Mouse (Mus musculus) cortical plate, adult 2 months (tissue): ENCODE results near the gene Gm10681. TPM values are rescaled to one million over a fixed set of nuclear protein-coding genes. Genes with fewer than 3 reads are reported as not detected.
"Not testable (repeated sequence)": the region's sequence is repeated elsewhere in the genome, so short reads cannot be mapped to it uniquely, and the experiment has no call there.

Source experiments
- H3K27ac ChIP-seq: fragments of 200-500 bp; 2 replicates; pipeline ENCODE4 v1.5.1; 2012; ENCODE audit warnings: low read length, control low read depth, inconsistent platforms; ENCODE audit not compliant: insufficient read depth
- H3K4me1 ChIP-seq: fragments of 200-500 bp; 2 replicates; pipeline ENCODE4 v1.6.1; 2011; ENCODE audit warnings: low read length; ENCODE audit not compliant: control insufficient read depth, insufficient read depth
- H3K4me3 ChIP-seq: fragments of 200-500 bp; 2 replicates; pipeline ENCODE4 v1.5.1; 2011; ENCODE audit warnings: mild to moderate bottlenecking, low read length, control low read depth; ENCODE audit not compliant: insufficient read depth
- CTCF ChIP-seq: fragments of 200-500 bp; IDR thresholded peaks from 2 replicates; pipeline ENCODE4 v1.5.1; 2011; ENCODE audit warnings: mild to moderate bottlenecking, control low read depth, low read length; ENCODE audit not compliant: insufficient read depth; ENCODE audit errors: extremely low read depth
- POLR2A ChIP-seq: fragments of 200-500 bp; IDR thresholded peaks from 2 replicates; pipeline ENCODE4 v1.6.1; 2011; ENCODE audit warnings: mild to moderate bottlenecking, low read length, control low read depth; ENCODE audit not compliant: insufficient read depth; ENCODE audit errors: extremely low read depth
- polyA plus RNA-seq: library from polyadenylated mRNA; depleted of rRNA; stranded (reverse); fragments of >200 nt; gene quantifications from 2 replicates; pipeline ENCODE4 v1.2.3, GENCODE M21; 2012; rRNA removed

Gm10681 gene
- polyA plus RNA-seq, result not detected in 2 replicates

DNA sequence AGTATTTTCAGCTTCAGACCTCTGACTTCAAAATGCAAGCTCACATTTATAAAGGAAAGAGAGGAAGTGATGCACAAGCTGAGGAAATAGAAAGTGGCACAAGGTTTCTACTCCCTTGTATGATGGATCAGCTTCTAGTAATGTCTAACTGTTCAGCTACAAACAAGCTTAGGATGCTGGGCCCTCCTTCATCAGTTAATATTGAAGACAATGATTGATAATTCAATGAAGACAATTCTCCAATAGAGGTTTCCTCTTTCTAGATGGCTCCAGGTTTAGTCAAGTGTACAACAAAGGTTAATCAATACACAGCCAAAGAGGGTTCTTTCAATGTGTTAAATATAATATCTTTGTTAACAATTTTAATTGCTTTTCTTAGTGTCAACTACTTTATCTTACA is at the start of gene Gm10681:
Gene Gm10681, minus strand, starts transcription at position 101 of the 400 bp plus-strand sequence.
- TF ChIP-seq CTCF (no peak), POLR2A (no peak)
- no peaks in the 10 kb centered on the region for H3K4me1 ChIP-seq

DNA sequence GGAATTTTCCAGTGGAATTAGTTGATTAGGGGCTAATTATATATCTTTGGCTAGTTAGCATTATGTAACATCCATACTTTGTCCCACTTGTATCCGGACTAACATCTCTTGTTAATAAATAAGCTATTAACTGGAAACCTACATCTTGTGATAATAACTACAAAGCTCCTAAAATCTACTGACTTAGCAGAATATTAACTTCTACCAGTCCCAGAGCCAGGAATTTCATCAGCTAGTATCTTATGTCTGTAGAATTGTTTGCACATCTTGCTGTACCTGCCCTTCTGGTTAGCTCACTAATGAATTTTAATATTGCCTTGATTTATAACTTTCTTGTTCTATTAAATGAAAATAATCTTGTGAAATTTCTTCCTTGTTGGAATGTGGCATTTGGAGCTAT is 46.5 kb upstream of the Gm10681 start:
- TF ChIP-seq CTCF, result no peak
- no peak for TF ChIP-seq POLR2A
- no peak overlapping the region for H3K4me3 ChIP-seq
- H3K4me1 ChIP-seq, result no peaks in the 10 kb centered on the region
- no peak overlapping the region for H3K27ac ChIP-seq

More for the DNA sequence above, at the start of gene Gm10681:
- H3K4me3 ChIP-seq, result no peak within 1 kb of the TSS
- no peak within 1 kb of the TSS for H3K27ac ChIP-seq

DNA sequence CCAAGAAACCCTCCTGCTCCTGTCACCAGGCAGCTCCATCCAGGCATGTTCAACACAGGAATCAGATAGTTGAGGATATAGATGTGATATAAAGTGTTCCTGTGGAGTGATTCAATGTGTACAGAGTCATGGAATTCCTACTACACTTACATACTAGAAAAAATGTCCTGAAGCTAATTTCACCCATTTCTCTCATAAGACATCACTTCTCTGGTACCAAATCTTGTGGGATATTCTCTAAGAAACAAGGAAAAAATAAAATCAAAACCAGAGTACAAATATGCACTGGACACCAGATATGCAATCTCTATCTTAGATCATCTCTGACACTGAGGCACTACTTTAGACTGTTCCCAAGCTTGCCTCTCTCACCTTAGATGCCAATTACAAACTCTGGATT is 41.5 kb upstream of the Gm10681 start, which contains the start of gene Hsd3b5:
Gene Hsd3b5, minus strand, starts transcription at position 101 of the 400 bp plus-strand sequence.
- no peak within 1 kb of the TSS for H3K27ac ChIP-seq
- TF ChIP-seq POLR2A (no peak), CTCF (no peak)
- no peaks in the 10 kb centered on the region for H3K4me1 ChIP-seq
- H3K4me3 ChIP-seq, result no peak within 1 kb of the TSS

DNA sequence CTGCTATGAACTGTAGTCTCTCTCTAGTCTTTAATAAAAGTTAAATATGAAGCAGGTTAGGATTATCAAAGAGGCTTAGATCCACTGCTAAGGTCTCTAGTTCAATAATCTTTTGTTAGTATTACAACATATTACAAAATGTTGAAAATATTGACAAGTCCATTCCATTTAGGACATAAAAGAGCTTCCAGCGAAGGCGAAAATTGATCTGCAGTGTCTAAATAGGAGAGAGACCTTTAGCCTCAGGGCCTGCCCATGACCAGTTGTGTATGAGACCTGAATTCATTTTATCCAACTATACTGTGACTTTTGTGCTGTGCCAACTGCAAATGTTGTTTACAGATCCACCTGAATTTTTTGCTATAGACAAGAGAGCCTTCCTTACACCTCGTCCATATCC is 41.0 kb upstream of the Gm10681 start:
- TF ChIP-seq POLR2A (no peak), CTCF (no peak)
- no peak overlapping the region for H3K4me3 ChIP-seq
- no peak overlapping the region for H3K27ac ChIP-seq
- H3K4me1 ChIP-seq, result no peaks in the 10 kb centered on the region

DNA sequence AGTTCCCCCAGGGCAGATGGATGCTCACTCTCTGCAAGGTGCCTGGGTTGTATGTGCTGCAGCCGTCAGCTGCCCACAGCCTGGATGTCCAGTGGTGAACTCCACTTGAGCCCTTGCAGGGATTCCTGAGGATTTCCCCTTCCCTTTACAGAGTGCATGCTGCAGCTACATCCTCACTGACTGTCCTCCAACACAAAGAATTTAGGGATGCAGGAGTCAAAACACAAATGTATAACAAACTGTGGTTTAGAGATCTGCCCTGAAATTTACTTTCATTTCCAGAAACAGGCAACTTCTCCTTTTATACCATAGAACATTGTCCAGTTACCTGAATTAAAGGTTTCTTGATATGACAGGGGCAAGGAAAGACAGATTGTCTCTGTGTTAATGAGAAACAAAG is 28.2 kb upstream of the Gm10681 start:
- not testable (repeated sequence) for H3K4me3 ChIP-seq, H3K27ac ChIP-seq, H3K4me1 ChIP-seq

DNA sequence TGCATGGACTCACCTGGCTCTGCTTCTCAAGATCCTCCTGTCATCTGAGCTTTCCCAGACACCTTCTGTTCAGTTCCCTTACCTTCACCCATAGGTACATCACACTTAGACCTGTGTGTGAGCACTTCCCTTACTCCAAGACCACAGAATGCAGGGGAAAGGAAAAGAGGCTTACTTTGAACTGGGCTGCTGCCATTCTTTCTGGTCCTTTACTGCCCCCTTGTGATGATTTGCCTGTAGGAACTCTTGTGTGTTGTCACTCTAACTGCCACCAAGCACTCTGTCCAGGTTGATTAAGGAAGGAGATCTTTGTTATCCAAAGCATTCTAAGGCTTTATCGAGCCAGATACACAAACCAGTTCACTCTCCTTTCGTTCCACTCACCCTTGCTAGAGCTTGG is 27.6 kb upstream of the Gm10681 start:
- H3K4me3 ChIP-seq, H3K27ac ChIP-seq, H3K4me1 ChIP-seq: not testable (repeated sequence)

DNA sequence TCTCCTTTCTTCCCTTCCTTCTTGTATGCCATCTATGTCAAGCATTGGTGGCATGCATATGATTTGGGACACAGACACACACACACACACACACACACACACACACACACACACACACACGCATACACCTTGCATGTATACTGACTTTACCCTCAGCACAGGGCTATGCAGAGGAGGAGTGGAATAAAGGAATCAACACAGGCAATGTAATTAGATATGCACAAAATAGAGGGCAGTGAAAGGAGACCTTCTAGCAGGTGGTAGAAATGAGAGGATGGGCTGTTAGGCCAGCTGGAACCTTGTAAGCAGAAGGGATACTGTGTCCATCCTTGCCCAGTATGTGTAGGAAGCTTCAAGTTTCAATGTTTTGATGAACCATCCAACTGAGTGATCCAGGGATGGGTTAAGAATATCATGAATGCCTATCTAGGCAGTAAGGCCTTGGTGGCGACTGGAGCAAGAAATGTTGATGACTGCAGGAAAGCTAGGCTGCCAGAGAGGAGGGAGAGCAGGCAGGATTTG is 25.9 kb upstream of the Gm10681 start:
- not testable (repeated sequence) for H3K4me1 ChIP-seq, H3K27ac ChIP-seq, H3K4me3 ChIP-seq

DNA sequence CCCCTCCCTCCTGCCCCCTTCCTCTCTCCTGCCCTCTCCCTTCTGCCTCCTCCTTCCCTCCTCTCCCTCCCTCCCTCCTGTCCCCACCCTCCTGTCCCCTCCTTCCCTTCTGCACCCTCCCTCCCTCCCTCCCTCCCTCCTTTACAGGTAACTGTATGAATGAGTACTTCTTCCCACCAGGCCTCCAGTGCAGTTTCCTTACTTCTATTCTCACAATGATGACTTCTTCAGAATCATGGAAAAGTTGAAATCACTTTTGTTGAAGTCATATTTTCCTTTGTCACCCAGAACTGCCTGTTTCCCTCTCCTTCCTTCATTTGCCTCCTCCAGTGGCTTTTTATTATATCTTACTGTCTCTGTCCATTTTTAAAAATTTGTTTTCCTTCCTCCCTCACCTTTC is 25.4 kb upstream of the Gm10681 start:
- no peaks in the 10 kb centered on the region for H3K4me1 ChIP-seq
- no peak overlapping the region for H3K27ac ChIP-seq
- no peak for TF ChIP-seq CTCF
- TF ChIP-seq POLR2A, result no peak
- no peak overlapping the region for H3K4me3 ChIP-seq

DNA sequence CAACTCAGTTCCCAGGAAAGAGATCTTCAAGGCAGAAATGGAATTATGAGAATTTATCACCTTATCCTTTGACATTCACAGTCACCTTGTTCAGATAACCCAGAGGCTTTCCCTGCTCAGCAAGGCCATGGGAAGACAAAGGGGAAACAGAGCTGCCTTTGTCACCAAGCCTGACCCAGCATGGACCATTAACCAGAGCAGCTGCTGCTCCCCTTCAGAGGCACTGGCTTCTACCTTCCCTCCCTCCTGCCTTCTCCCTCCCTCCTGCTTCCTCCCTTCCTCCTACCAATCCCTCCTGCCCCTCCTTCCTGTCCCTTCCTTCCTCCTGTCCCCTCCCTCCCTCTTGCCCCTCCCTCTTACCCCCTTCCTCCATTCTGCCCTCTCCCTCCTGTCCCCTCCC is 24.9 kb upstream of the Gm10681 start:
- not testable (repeated sequence) for H3K4me1 ChIP-seq, H3K4me3 ChIP-seq, H3K27ac ChIP-seq

DNA sequence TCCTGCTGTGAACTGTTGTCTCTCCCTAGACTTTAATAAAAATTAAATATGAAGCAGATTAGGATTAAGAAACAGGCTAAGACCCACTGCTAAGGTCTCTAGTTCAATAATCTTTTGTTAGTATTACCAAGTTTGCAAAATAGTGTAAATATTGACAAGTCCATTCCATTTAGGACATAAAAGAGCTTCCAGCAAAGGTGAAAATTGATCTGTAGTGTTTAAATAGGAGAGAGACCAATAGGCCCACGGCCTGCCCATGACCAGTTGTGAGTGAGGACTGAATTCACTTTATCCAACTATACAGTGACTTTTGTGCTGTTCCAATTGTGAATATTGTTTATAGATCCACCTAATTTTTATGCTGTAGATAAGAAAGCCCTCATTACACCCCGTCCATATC is 886 bp downstream of the Gm10681 start:
- Histone ChIP-seq H3K27ac (no peak overlapping the region), H3K4me1 (no peaks in the 10 kb centered on the region), H3K4me3 (no peak overlapping the region)
- TF ChIP-seq POLR2A, result no peak
- no peak for TF ChIP-seq CTCF

DNA sequence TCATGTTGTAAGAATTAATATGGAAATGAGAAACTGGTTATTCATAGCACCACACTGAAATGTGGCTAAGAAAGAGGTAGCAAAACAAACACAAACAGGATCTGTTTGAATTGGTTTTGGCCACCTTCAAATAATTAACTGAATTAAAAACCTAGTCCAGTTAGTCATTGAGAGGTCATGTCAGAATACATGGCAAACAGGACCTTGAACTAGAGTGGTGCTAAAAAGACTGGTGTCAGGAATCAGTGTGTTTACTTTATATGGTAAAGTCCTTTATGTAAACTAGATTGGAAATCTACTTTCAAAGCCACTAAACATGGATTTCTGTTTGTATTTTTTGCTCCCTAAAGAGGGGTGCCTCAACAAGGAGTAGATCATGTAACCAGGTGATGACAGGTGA is 6.0 kb downstream of the Gm10681 start:
- H3K4me1 ChIP-seq, H3K4me3 ChIP-seq, H3K27ac ChIP-seq: not testable (repeated sequence)

DNA sequence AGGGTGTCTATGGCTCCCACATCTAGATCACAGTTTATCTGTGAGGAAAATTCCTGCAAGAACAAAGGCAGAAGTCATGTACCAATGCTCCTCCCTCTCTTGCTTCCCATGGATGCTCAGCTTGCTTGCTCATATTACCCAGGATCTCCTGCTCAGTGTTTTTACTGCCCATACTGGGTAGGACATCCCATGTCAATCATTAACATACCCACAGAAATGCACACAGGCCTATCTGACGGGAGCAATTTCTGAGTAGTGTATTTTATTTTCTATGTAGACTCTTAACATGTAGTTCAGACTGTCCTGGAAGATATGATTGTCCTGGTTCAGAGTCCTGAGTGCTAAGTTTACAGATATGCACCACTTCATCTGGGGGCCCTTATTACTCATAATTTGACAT is 6.4 kb downstream of the Gm10681 start:
- H3K27ac ChIP-seq, H3K4me1 ChIP-seq, H3K4me3 ChIP-seq: not testable (repeated sequence)

DNA sequence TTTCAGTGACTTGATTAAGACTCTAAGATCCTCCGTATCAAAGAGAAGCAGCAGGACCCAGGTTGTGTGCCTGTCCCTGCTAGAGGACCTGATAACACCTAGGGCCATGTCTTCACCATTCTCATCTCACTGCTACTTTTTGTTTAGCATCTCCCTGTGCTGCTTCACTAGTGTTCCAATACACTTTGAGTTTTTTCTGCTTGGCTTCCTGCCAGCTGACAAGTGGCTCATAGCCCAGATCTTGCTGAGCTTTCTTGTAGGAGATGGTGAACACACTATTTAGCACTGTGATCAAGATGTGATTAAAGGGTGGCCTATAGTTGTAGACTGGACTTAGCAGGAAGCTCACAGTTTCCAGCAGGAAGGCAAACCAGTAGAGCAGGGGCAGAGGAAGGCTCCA is 7.6 kb downstream of the Gm10681 start:
- not testable (repeated sequence) for H3K4me3 ChIP-seq, H3K4me1 ChIP-seq, H3K27ac ChIP-seq

DNA sequence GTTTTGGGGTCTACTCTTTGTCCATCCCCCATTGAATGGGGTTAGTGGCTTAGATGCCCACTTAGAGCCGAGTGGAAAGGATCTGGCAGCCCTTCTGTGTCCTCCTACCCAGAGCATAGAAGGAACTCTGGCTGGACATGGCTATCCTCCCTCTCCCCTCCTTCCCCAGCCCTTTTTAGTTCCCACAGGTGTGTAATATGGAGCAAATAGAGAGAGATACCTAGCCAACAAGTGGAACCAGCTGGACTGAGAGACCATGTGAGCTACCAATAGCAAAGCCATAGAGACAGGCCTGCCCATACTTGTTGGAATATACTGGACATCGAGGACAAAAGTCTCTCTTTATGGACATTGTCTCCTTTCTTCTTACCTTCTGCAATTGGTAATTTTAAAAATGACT is 20.9 kb downstream of the Gm10681 start:
- not testable (repeated sequence) for H3K4me1 ChIP-seq, H3K4me3 ChIP-seq, H3K27ac ChIP-seq

DNA sequence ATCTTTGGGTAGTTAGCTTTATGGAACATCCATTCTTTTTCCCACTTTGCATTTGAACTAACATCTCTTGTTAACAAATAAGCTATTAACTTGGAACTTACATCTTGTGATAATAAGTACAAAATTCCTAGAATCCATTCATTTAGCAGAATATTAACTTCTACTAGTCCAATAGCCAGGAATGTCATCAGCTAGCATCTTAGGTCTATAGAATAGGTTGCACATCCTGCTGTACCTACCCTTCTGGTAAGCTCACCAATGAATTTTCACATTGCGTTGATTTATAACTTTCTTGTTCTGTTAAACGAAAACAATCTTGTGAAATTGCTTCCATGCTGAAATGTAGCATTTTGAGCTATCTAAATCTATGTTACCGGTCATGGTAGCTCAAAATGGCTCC is 23.7 kb downstream of the Gm10681 start:
- not testable (repeated sequence) for H3K4me3 ChIP-seq, H3K27ac ChIP-seq, H3K4me1 ChIP-seq

DNA sequence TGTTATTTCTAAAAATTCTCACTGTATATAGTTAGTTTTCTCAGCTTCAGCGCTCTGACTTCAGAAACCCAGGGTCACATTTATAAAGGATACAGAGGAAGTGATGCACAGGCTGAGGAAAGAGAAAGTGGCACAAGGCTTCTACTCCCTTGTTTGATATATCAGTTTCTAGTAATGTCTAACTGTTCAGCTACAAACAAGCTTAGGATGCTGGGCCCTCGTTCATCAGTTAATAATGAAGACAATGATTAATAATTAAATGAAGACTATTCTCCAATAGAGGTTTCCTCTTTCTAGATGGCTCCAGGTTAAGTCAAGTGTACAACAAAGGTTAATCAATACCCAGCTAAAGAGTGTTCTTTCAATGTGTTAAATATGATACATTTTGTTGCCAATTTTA is 24.8 kb downstream of the Gm10681 start:
- H3K4me1 ChIP-seq, H3K27ac ChIP-seq, H3K4me3 ChIP-seq: not testable (repeated sequence)

DNA sequence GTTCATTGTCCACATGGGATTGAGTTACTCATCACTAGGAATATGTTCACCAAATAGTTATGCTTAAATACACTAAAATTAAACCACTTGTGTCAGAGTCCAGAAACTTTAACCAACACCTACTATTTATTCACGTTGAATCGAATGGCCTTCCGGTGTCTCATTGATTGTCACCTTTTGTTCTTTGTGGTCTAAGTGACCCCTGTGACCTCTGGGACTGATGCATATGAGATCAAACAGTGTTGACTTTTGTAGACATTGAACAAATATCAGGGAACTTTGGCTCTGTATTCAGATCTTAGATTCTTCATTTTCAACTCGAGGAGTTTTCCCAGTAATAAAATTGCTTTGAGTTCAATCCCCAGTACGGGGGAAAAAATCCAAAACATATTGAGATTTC is 27.9 kb downstream of the Gm10681 start:
- H3K27ac ChIP-seq, H3K4me3 ChIP-seq, H3K4me1 ChIP-seq: not testable (repeated sequence)
